Mouse (Mus musculus): ENCODE data around the gene Zc3h18.

Zc3h18 gene

DNA sequence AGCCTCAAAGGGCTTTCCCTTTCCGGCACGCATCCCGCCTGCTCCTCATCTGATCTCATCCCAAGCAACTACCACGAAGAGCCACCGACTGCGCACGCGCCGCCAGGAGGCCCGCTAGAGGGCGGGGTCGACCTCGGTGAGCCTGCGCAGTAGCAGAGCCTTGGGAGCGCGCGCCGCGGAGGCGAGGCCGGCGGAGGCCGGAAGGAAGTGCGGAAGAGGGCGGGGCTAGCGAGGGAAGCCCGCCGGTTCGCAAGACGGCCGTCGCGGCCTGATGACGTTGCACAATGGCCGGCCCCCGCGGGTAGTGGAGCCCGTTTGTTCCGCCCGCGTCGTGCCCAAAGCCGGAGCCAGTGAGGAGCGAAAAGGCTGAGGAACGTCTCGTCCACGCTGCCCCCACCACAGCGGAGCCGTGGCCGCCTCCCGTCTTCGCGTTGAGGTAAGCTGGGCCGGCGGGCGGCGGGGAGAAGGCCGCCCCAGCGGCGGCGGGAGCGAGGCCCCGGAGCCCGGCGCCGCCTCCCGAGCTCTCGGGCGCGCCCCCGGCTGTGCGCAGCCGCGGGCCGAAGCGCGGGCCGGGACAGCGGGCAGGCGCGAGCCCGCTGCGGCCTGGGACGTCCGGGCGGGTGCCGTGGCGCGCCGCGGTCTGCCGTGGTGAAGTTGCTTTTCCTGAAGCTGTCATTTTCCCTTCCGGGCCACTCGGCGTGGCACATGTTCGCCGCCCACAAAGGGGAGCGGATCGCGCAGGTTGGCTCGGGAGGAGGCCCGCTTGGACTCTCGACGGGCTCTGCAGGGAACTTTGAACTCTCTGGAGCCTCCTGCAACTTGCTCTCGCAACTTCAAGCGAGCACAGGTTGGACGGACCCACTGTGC is at the start of gene Zc3h18:
TSS of gene Zc3h18 (plus strand) at position 245 of the 867 bp plus-strand sequence.
- peak; percentile 100 for DNase-seq

DNA sequence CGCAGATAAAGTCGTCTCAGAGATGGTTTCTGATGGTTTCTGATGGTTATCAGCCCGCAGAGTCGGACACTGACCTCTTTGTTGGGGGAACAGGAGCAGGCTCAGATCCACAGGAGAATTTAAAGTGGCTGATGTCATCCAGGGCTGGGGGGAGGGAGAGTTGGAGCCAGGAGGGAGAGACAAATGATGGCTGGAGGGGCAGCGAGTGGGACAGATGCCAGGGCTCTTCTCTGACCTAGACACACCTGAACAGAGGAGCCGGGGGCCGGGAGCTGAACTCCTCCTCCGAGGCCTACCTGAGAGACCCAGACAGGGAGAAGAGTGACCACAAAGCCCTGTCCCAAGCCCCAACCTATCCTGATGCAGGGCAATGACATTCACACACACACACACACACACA is 47.3 kb upstream of the Zc3h18 start:
- no peak for DNase-seq

DNA sequence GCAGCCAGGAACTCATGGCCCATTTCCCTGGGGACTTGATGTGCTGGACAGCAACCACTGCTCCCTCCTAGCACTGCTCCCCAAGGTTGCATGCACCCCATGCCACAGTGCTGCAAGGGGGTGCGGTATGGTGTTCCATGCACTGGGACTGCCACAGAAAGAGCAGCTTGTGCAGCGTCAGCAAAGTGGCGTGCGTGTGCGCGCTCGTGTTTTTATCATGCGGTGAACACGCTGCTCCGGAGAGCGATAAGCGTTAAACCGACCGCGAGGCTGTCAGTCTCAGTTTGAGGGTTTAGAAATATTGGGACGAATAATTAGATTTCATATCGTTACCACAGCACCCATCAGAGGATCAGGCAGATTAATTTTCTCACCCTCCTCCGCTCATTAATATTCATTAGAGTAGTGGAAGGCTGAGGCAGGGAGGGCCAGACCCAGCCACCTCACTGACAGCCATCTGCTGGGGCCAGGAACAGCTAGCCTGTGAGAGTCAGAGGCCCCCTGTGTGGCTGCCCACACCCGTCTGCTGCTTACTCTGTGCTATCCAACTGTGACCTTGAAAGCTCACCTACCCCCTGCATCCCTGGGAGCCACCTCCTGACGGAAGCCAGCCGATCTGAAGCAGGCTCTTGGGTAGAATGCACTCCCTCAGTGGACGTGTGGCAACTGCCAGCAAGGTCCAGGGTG is 46.7 kb upstream of the Zc3h18 start:
- no peak for DNase-seq

DNA sequence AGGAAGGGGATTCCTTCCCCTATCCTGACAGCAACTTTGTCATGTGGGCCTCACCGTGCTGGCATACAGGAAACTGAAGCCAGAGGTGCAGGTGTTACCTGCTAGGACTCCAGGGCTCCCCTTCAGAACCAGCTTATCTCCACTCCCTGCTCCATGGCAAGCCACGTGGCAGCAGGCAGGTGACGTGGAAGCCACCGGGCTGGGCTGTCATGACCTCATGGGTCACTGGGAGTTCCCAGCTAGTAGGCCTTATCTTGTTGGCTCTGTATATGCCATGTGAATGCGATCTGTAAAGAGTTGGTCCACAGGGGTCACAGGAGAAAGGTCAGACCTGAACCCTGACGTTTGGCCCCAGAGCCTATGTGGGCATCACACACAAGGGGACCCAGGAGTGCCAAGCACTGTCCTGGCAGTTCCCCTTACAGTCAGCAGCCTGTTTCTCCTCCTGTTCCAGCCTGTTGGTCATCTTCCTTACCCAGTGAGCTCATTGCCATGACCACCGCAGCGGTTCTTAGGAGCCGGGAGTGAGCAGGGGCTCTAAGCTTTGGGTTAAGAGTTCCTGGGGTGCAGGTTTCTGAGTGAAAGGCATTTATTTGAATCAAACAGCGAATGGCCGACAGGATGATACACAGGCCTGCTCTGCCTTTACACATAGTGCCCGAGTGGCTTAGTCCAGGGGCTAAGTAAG is 45.8 kb upstream of the Zc3h18 start:
- DNase-seq = no peak

DNA sequence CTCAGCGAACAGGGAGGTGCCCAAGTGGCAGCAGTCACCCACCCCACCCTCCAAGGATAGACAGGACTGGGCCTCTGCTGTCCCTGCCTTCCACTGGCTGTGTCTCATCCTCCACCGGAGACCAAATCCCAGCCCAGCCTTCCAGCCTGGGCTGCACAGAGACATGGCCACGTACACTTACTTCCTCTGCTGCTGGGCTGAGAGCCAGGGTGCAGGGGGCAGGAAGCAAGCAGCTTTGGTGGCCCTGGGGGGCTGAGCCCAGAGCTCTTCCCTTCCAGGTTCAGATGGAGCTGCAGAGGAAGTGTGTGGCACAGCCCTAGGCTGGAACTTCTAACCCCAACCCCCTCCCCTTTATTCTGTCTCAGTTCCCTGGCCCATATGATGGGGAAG is 45.3 kb upstream of the Zc3h18 start:
- DNase-seq = peak; percentile 39

DNA sequence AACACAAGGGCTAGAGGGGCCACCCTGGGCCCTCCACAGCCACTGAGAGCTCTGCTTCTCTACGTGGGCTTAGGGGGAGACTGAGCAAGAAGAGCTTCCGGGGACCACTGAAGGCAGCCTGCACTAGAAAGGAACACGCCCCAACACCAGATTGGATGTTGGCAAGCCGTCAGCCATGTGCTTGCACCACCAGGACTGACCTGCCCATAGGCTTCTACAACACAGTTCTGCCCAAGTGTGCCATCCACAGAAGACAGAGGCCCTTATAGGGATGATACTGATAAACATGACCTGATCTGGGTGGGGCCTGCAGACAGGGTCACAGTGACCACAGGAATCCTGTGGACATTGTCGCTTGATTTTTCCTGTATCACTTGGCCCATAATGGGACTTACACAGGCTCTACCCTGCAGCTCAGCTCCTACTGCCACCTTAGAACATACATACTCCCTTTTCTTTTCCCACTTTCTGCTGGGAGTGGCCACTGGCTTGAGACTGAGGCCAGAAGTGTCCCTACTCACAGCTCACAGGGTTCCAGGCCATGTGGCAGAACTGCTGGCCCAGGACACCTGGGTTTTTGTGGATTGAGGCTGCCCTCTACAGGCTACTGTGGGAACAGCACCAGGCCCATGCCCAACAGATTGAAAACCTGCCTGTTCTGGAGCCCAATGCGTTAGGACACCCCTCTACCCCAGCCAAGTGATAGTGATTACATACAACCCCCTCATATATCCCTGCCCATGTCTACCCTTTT is 43.5 kb upstream of the Zc3h18 start:
- peak; percentile 90 for DNase-seq

DNA sequence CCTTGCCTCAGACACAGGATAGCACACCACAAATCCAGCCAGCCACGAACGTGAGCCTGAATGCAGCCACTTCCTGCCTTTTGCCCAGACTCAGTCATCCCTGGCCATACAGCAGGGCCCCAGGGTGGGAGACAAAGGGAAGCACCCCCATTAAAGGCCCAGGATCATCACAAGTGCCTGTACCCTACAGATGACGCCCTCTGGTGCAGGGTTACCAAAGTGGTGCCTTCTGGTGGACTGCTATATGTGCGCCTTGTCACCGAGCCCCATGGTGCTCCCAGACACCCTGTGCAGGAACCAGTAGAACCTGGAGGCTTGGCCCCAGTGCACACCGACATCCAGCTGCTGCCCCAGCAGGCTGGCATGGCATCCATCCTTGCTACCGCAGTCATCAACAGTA is 42.9 kb upstream of the Zc3h18 start:
- no peak for DNase-seq

DNA sequence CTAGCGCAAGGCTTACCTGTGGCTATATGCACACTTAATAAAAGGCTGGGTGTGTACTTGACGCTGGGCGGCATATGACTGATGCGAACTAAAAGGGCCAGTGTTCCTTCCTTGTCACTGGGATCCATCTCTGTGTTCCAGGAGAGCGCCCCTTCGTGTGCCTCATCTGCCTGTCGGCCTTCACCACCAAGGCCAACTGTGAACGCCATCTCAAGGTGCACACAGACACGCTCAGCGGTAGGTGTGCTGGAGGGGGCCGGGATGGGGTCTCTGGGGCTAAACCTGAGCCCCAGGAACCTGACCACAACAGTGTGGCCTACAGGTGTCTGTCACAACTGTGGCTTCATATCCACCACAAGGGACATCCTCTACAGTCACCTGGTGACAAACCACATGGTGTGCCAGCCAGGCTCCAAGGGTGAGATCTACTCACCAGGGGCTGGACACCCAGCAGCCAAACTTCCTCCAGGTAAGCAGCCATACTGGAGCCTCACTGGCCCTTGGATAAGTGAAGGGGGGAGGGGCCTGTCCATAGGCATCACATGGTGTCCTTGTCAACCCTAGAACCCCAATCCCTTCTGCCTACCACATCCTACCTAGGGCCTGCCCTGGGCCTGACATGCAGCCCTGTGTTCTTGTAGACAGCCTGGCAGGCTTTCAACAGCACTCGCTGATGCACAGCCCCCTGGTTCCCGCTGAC is 41.5 kb upstream of the Zc3h18 start:
- DNase-seq = no peak

DNA sequence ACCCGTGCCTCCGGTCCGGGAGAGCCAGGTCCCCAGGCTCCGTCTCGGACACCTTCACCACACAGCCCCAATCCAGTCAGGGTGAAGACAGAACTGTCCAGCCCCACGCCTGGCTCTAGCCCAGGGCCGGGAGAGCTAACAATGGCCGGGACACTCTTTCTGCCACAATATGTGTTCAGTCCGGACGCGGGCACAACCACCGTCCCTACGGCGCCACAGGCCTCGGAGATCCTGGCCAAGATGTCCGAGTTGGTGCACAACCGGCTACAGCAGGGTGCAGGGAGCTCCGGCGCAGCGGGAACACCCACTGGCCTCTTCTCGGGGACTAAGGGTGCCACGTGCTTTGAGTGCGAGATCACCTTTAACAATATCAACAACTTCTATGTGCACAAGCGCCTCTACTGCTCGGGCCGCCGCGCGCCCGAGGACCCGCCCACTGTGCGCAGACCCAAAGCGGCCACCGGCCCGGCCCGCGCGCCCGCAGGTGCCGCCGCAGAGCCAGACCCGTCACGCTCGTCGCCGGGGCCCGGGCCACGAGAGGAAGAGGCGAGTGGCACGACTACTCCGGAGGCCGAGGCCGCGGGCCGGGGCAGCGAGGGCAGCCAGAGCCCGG is 40.7 kb upstream of the Zc3h18 start:
- no peak for DNase-seq

DNA sequence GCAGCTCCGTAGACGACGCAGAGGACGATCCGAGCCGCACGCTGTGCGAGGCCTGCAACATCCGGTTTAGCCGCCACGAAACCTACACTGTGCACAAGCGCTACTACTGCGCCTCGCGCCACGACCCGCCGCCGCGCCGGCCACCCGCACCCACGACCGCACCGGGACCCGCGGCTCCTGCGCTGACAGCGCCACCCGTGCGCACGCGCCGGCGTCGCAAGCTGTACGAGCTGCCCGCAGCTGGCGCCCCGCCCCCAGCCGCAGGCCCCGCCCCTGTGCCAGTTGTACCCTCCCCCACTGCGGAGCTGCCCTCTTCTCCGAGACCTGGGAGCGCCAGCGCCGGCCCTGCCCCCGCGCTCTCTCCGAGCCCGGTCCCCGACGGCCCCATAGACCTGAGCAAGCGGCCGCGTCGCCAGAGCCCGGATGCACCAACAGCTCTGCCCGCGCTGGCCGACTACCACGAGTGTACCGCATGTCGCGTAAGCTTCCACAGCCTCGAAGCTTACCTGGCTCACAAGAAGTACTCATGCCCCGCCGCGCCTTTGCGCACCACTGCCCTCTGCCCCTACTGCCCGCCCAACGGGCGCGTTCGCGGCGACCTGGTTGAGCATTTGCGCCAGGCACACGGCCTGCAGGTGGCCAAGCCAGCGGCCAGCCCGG is 40.0 kb upstream of the Zc3h18 start:
- DNase-seq = no peak

DNA sequence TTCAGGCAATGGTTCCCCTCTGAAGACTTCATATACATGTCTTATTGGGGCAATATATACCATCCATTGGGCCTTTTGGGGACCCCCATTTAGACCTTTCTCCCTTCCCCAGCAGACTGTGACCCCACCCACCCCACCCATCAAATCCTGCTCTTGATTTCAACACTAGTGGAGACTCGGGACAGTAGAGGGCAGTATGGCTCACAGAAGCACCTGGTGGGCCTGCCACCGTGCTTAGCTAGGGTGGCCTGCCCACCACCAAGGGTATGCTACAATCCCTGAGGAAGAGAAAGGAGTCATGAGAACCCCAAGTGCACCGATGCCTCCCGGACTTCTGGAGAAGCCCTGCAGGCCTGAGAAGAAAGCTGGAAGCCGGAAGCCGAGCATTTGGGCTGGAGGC is 37.6 kb upstream of the Zc3h18 start:
- DNase-seq = peak; percentile 42

DNA sequence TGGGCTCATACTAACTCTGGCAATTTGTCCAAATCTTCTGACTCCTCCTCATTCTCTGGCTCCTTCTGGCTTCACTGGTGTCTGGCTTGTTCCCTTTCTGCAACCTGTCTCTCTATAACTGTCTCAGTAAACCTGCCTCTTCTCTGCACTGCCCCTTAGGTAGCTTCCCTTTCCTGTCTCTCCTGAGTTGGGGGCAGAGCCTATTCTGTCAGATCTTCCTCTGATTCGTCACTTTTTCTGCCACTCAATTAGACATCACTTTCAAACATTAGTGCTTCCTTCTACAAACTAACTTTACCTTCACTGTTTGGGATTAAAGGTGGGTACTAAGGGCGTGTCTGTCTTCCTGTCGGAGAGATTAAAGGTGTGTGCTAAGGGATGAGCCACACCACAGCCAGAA is 35.6 kb upstream of the Zc3h18 start:
- no peak for DNase-seq

DNA sequence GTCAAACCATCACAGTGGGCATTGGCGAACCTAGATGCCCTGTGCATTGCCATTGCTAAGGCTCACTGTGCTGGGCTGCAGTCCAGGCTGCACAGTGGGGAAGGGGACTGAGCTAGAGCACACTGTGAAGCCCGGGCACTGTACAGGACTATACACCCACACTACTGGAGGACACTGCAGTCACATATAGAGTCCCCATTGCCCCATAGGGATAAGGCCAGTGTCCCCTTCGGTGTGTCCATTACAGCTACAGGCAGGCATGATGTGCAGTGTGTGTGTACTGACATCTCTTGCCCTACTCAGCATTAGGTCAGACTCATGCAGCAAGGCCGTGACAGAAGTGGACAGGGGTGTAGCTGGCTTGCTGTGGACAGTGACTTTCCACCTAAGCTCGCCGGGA is 34.6 kb upstream of the Zc3h18 start:
- DNase-seq = no peak

DNA sequence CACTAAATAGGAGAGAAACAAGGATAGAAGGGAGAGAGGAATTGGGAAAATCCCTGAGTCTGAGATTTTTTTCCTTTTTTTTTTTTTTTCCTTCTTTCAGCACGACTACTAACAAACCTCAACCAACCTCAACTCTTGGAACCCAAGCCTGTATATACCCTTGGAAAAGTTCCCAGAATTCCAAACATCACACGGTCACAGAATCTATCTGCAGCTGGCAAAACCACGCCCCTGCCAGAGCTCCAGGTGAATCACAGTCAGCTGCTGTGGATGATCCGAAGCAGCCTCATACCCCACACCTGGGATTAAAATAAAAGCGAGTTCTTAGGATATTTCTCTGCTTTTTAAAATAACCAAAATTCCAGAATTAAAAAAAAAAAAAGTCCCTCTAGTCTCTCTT is 34.0 kb upstream of the Zc3h18 start:
- no peak for DNase-seq

DNA sequence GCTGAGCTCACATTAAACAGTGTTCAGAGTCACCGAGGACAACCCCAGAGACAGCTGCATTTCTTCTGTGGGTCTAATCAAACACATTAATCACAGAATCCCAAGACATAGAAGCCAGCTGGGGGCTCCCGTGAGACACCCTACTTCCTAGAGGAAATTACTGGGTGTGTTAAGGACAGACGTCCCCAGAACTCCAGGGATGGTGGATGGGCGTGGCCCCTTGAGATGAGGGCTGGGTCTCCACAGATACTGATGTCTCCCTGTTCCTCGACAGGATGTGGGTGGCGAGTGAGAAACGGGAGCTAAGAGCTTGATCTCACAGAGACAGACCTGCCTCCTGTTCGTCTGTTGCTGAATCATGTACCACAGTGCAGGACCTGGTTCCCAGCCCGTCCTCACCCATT is 33.6 kb upstream of the Zc3h18 start:
- DNase-seq = peak; percentile 65

DNA sequence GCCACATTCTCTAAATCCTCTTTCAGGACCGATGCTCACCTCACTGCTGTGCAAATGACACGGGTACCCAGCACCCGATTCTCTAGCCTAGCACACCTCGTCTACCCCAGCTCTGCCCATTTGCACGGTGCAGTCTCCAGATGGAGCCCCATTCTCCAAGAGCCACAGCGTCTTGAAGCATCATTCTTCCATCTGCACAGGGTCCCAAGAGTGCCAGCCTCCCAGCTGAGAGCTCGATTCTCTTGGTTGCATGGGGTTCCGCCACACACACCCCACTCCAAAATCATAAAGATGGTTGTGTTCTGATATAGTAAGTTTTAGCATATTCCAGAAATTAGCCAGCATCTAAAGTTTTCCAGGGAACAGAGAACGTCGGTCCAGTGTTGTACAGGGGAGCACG is 33.1 kb upstream of the Zc3h18 start:
- DNase-seq = no peak

DNA sequence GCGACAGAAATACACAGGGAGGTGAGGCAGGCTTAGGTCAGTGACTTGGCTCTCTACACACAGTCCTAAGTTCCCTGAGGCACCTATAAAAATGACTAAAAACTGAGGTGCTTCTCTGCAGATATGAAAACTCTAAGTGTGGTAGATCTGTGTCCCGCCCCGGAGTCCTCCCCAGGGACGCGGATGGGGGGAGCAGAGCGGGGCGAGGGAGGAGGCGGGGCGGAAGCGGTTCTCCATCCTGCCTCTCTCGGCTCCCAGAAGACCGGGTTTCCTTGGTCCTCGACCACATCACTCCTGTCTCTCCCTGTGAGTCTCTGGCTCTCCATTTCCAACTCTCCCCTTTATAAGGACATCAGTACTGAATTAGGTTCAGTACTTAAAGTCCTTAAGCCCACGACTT is 32.7 kb upstream of the Zc3h18 start:
- peak; percentile 67 for DNase-seq

DNA sequence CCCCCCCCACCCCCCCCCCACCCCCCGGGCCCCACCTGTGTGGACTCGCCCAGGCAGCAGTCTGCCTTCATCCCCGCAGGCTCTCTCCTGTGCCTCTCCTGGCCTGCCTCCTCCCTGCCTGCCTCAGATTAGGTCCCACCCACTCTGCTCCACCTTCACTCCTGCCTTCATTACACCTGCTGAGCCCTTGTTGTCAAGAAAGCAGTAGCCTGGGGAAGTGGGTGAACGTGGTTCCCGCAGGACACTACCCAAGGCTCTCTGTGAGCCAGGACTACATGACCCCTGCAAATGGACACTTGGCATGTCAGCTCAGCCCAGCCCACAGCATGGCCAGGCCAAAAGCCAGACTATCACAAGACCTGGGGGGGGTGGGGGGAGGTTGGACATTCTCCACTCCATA is 32.2 kb upstream of the Zc3h18 start:
- peak; percentile 23 for DNase-seq

DNA sequence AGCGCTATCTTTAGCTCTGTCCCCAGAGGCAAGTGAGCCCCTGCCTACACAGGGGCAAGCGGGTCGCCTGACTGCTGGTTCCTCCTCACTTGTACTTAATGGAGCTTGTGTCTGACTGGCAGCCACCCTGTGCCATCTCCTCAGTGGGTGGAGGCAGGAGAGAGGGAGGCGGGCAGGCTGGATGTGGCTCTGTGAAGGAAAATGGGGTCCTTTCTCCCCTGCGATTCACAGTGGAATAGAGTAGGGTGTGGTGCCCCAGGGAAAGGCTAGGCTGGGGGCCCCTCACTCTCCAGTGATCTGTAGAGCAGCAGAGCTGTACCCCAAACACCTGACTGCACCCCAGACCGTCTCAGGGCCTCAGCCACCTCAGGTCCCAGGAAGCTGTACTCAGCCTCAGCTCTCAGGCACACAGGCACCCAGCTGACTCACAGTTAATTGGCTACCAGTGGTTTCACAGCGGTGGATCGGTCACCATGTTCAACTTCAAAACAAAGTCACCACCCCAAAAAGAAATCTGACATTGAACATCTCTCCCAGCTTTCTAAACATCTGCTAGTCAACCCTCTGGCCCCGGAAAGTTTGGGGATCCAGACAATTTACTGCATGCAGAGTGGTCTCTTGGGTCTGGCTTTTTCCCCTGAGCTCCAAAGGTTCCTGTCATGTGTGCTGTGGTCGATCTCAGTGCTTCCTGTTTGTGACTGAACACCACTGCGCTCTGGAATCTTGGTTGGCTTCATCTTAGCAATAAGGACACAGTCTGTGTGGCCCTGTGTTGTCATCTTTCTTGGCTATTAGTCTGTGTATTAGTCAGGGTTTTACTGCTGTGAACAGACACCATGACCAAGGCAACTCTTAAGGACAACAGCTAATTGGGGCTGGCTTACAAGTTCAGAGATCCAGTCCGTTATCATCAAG is 31.0 kb upstream of the Zc3h18 start:
- peak; percentile 51 for DNase-seq

DNA sequence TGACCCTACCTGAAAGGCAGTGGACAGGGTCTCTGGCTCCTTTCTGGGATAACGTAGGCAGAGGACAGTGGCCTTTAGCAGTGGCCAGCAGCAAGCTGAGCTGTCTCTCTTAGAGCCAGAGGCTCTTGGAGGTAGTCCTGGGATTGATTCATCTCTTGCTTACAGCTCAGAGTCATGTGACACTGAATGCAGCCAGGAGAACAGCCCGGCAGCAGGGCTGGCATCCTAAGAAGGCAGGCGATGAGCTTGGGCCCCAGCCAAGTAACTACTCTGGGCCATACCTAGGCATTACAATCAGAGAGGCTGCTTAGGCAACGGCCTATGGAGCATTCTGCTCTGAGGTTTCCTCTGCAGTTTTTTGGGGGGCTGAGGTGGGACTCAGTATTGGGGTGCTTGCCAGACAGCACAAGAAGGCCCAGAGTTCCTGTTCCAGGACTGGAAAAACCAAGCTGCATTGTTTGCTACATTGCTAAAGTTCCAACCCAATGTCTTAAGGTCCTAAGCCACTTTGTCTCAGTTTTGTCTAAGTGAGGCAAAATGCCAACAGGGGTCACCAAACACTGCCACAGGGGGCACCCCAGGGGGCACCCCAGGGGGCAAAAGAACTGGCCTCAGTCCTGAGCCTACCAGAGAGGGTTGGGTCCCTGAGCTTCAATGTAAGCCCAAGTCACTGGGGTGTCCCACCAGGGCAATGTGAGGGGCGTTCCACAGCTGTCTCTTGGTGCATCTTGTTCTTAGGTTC is 28.4 kb upstream of the Zc3h18 start:
- DNase-seq = peak; percentile 8
